Mouse (Mus musculus) myocyte (in vitro differentiated cells): ENCODE data around the gene Zmat1. TPM values are rescaled to one million over a fixed set of nuclear protein-coding genes. Genes with fewer than 3 reads are reported as not detected.

ENCODE experiments used
- H3K27me3 ChIP-seq: one replicate; pipeline ENCODE4 v1.6.1; 2011; ENCODE audit not compliant: control insufficient read depth, insufficient read depth, insufficient read length
- H3K36me3 ChIP-seq: one replicate; pipeline ENCODE4 v1.6.1; 2011; ENCODE audit not compliant: control insufficient read depth, insufficient read depth
- H3K4me2 ChIP-seq: one replicate; pipeline ENCODE4 v1.6.1; 2011; ENCODE audit warnings: low read depth, control low read depth
- H3K4me3 ChIP-seq: one replicate; pipeline ENCODE4 v1.5.1; 2011; ENCODE audit warnings: mild to moderate bottlenecking, control low read depth, moderate library complexity
- H3K79me2 ChIP-seq: one replicate; pipeline ENCODE4 v1.6.1; 2011; ENCODE audit not compliant: control insufficient read depth, insufficient read depth
- H3ac ChIP-seq: one replicate; pipeline ENCODE4 v1.6.1; 2011; ENCODE audit not compliant: control insufficient read depth, insufficient read length
- CEBPB ChIP-seq: IDR thresholded peaks from 2 replicates; pipeline ENCODE4 v1.6.1; 2011; ENCODE audit warnings: mild to moderate bottlenecking, moderate library complexity; ENCODE audit not compliant: poor library complexity, insufficient read depth, severe bottlenecking
- E2F4 ChIP-seq: IDR thresholded peaks from one replicate; pipeline ENCODE4 v1.6.1; 2011; ENCODE audit warnings: mild to moderate bottlenecking, control low read depth, moderate library complexity; ENCODE audit not compliant: insufficient read depth
- MAX ChIP-seq: IDR thresholded peaks from one replicate; pipeline ENCODE4 v1.6.1; 2011; ENCODE audit warnings: low read depth, mild to moderate bottlenecking, control low read depth
- MYOD1 ChIP-seq, 3 experiments: IDR thresholded peaks; one replicate each; pipeline ENCODE4 v1.6.1; 2011; ENCODE audit warnings: control low read depth in 2 of 3, low read depth in 2 of 3, mild to moderate bottlenecking in 2 of 3, moderate library complexity in 1 of 3; ENCODE audit not compliant: insufficient read length in 2 of 3, control insufficient read depth in 1 of 3
- MYOG ChIP-seq, 3 experiments: IDR thresholded peaks; one replicate each; pipeline ENCODE4 v1.6.1; 2011; ENCODE audit warnings: control low read depth in 2 of 3, low read depth in 2 of 3, mild to moderate bottlenecking in 2 of 3; ENCODE audit not compliant: insufficient read length in 2 of 3, control insufficient read depth in 1 of 3, insufficient read depth in 1 of 3
- POLR2A ChIP-seq: IDR thresholded peaks from one replicate; pipeline ENCODE4 v1.6.1; 2011; ENCODE audit warnings: low read depth, mild to moderate bottlenecking, control low read depth, moderate library complexity; ENCODE audit not compliant: insufficient read length
- POLR2AphosphoS2 ChIP-seq: IDR thresholded peaks from one replicate; pipeline ENCODE4 v1.6.1; 2011; ENCODE audit warnings: low read depth, control low read depth; ENCODE audit not compliant: insufficient read length
- REST ChIP-seq: IDR thresholded peaks from one replicate; pipeline ENCODE4 v1.6.1; 2011; ENCODE audit warnings: mild to moderate bottlenecking, control low read depth, moderate library complexity; ENCODE audit not compliant: insufficient read depth, insufficient read length
- SRF ChIP-seq: IDR thresholded peaks from one replicate; pipeline ENCODE4 v1.6.1; 2011; ENCODE audit warnings: low read depth; ENCODE audit not compliant: control insufficient read depth, insufficient read length
- TCF12 ChIP-seq: IDR thresholded peaks from one replicate; pipeline ENCODE4 v1.6.1; 2011; ENCODE audit warnings: mild to moderate bottlenecking, control low read depth; ENCODE audit not compliant: poor library complexity, insufficient read depth, severe bottlenecking
- TCF3 ChIP-seq: IDR thresholded peaks from one replicate; pipeline ENCODE4 v1.6.1; 2011; ENCODE audit warnings: low read depth, control low read depth; ENCODE audit not compliant: insufficient read length
- USF1 ChIP-seq: IDR thresholded peaks from one replicate; pipeline ENCODE4 v1.6.1; 2011; ENCODE audit warnings: low read depth, mild to moderate bottlenecking, control low read depth, moderate library complexity
- polyA plus RNA-seq: library from polyadenylated mRNA; unstranded; fragments of >200 nt; fragmentation: generic; extraction: Trizol; gene quantifications from one replicate; pipeline ENCODE4 v1.2.1, GENCODE M21; 2012; ENCODE audit warnings: missing spikeins

The Zmat1 gene
- polyA plus RNA-seq, 1 experiment: 0.26 TPM

- peak overlapping the region; percentile 48 for H3K4me2 ChIP-seq
- TF ChIP-seq MYOG (IDR thresholded peaks at IDR 0.05; ENCODE audit: control insufficient read depth in 1 of 3, insufficient read depth in 1 of 3, insufficient read length in 2 of 3, low read depth in 2 of 3) (no peak), MYOD1 (IDR thresholded peaks at IDR 0.05; ENCODE audit: control insufficient read depth in 1 of 3, insufficient read length in 2 of 3, low read depth in 2 of 3) (no peak), TCF3 (no peak), USF1 (no peak), REST (no peak), POLR2A (no peak), TCF12 (no peak), POLR2AphosphoS2 (no peak), E2F4 (no peak), SRF (no peak), MAX (no peak), CEBPB (no peak)
- H3K79me2 ChIP-seq: peaks cover 3% of the 10 kb centered on the region
- H3K36me3 ChIP-seq: no peaks in the 10 kb centered on the region
- H3ac ChIP-seq: no peak overlapping the region
- peak overlapping the region; percentile 25 for H3K4me3 ChIP-seq
- no peaks in the 10 kb centered on the region for H3K27me3 ChIP-seq
Observed at GRCm38 (mm10) chrX:135008021-135008420, 988 bp downstream of the Zmat1 start.

- no peaks in the 10 kb centered on the region for H3K79me2 ChIP-seq
- no peak within 1 kb of the TSS for H3K4me3 ChIP-seq
- H3K27me3 ChIP-seq: no peaks in the 10 kb centered on the region
- H3ac ChIP-seq: no peak within 1 kb of the TSS
- H3K36me3 ChIP-seq: no peaks in the 10 kb centered on the region
- TF ChIP-seq USF1 (no peak), MYOD1 (IDR thresholded peaks at IDR 0.05; ENCODE audit: control insufficient read depth in 1 of 3, insufficient read length in 2 of 3, low read depth in 2 of 3) (no peak), MYOG (IDR thresholded peaks at IDR 0.05; ENCODE audit: control insufficient read depth in 1 of 3, insufficient read depth in 1 of 3, insufficient read length in 2 of 3, low read depth in 2 of 3) (no peak), POLR2A (no peak), E2F4 (no peak), CEBPB (no peak), SRF (no peak), TCF12 (no peak), POLR2AphosphoS2 (no peak), TCF3 (no peak)
- H3K4me2 ChIP-seq: no peak within 1 kb of the TSS
Observed at GRCm38 (mm10) chrX:134964546-134964945, 44.5 kb downstream of the Zmat1 start, which contains the start of gene Nxf2. TSS of gene Nxf2 (minus strand) at chrX:134964754.

GRCm38 (mm10) chrX:134963305-134964094 is 45.5 kb downstream of the Zmat1 start:
- Histone ChIP-seq H3K4me2 (no peak overlapping the region), H3K27me3 (no peaks in the 10 kb centered on the region), H3K4me3 (no peak overlapping the region), H3K36me3 (no peaks in the 10 kb centered on the region), H3K79me2 (no peaks in the 10 kb centered on the region), H3ac (no peak overlapping the region)
- TF ChIP-seq TCF3 (no peak), MYOD1 (IDR thresholded peaks at IDR 0.05; ENCODE audit: control insufficient read depth in 1 of 3, insufficient read length in 2 of 3, low read depth in 2 of 3) (no peak), MAX (no peak)

- Histone ChIP-seq H3K4me3 (no peak overlapping the region), H3K79me2 (no peaks in the 10 kb centered on the region), H3ac (no peak overlapping the region), H3K27me3 (no peaks in the 10 kb centered on the region), H3K36me3 (no peaks in the 10 kb centered on the region), H3K4me2 (no peak overlapping the region)
- TF ChIP-seq POLR2AphosphoS2 (no peak), CEBPB (no peak), POLR2A (no peak), TCF3 (no peak), MYOG (IDR thresholded peaks at IDR 0.05; ENCODE audit: control insufficient read depth in 1 of 3, insufficient read depth in 1 of 3, insufficient read length in 2 of 3, low read depth in 2 of 3) (no peak), MYOD1 (IDR thresholded peaks at IDR 0.05; ENCODE audit: control insufficient read depth in 1 of 3, insufficient read length in 2 of 3, low read depth in 2 of 3) (no peak), SRF (no peak), TCF12 (no peak), REST (no peak), MAX (no peak), E2F4 (no peak), USF1 (no peak)
Observed at GRCm38 (mm10) chrX:134930361-134930760, 78.6 kb downstream of the Zmat1 start.
